Mouse (Mus musculus) stomach, embryonic 16.5 days (tissue): ENCODE data around the gene Nagpa. TPM values are rescaled to one million over a fixed set of nuclear protein-coding genes. Genes with fewer than 3 reads are reported as not detected.
A peak's percentile ranks its signal among the peaks of the same experiment; 100 is the strongest.

Experiments used
- ATAC-seq: fragments of 200-750 bp; cut with Nextera tagmentation; 2 replicates; pipeline ENCODE4 v1.8.0; 2017; ENCODE audit warnings: moderate number of reproducible peaks, moderate TSS enrichment; ENCODE audit not compliant: insufficient read depth, low FRiP score
- H3K27ac ChIP-seq: fragments of 300-500 bp; sonication (generic); 2 replicates; pipeline ENCODE4 v1.5.1; 2014; ENCODE audit warnings: low read length
- H3K27me3 ChIP-seq: fragments of 300-500 bp; sonication (generic); 2 replicates; pipeline ENCODE4 v1.6.1; 2014; ENCODE audit warnings: low read length, control low read depth, mixed read lengths; ENCODE audit not compliant: control insufficient read depth, insufficient read depth
- H3K36me3 ChIP-seq: fragments of 300-500 bp; sonication (generic); 2 replicates; pipeline ENCODE4 v1.6.1; 2014; ENCODE audit warnings: low read length; ENCODE audit not compliant: control insufficient read depth, insufficient read depth
- H3K4me1 ChIP-seq: fragments of 300-500 bp; sonication (generic); 2 replicates; pipeline ENCODE4 v1.6.1; 2014; ENCODE audit warnings: low read length, control low read depth, mixed read lengths; ENCODE audit not compliant: control insufficient read depth, insufficient read depth
- H3K4me2 ChIP-seq: fragments of 300-500 bp; sonication (generic); 2 replicates; pipeline ENCODE4 v1.6.1; 2014; ENCODE audit warnings: low read depth, low read length, mixed read lengths
- H3K4me3 ChIP-seq: fragments of 300-500 bp; sonication (generic); replicated peaks from 2 replicates; pipeline ENCODE4 v1.5.1; 2014; ENCODE audit warnings: mild to moderate bottlenecking, low read length
- H3K9ac ChIP-seq: fragments of 300-500 bp; sonication (generic); 2 replicates; pipeline ENCODE4 v1.6.1; 2014; ENCODE audit warnings: low read length
- H3K9me3 ChIP-seq: fragments of 300-500 bp; sonication (generic); replicated peaks from 2 replicates; pipeline ENCODE4 v1.6.1; 2016; ENCODE audit warnings: low read length, control low read depth; ENCODE audit not compliant: control insufficient read depth
- WGBS: fragments of 180-500 bp; shearing (Covaris S2); extraction: QIAGEN DNeasy Blood & Tissue Kit; methylation state at CpG from one replicate; pipeline ENCODE4 v1.1.7; 2014; 5-methylcytosine and 5-hydroxymethylcytosine counted together
- polyA plus RNA-seq: library from polyadenylated mRNA; unstranded; fragments of >200 nt; fragmentation: Nextera tagmentation; extraction: Ambion mirVana; gene quantifications from 2 replicates; pipeline ENCODE4 v1.2.1, GENCODE M21; 2015

Gene Nagpa
- polyA plus RNA-seq: 19.6 and 19.7 TPM in 2 replicates

GRCm38 (mm10) chr16:5203668-5204433, at the start of gene Nagpa:
Gene Nagpa (minus strand): TSS chr16:5204012.
- H3K4me1 ChIP-seq: peaks cover 5% of the 10 kb centered on the region; the same call in 1 of the 2 replicates
- H3K4me3 ChIP-seq: peak within 1 kb of the TSS; percentile 70
- H3K27ac ChIP-seq: no peak within 1 kb of the TSS
- no peaks in the 10 kb centered on the region for H3K36me3 ChIP-seq
- ATAC-seq: peak; percentile 90
- H3K9me3 ChIP-seq: no peaks in the 10 kb centered on the region
- no peaks in the 10 kb centered on the region for H3K27me3 ChIP-seq
- WGBS: 4% methylated on average over 40 of the region's 40 CpGs
- H3K4me2 ChIP-seq: peak within 1 kb of the TSS; percentile 74
- H3K9ac ChIP-seq: peak within 1 kb of the TSS; percentile 71

GRCm38 (mm10) chr16:5252260-5252659, 48.4 kb upstream of the Nagpa start:
- 94% methylated on average over 2 of the region's 2 CpGs for WGBS
- no peak for ATAC-seq

GRCm38 (mm10) chr16:5250891-5251290, 47.1 kb upstream of the Nagpa start:
- Histone ChIP-seq H3K36me3 (no peaks in the 10 kb centered on the region), H3K4me3 (no peak overlapping the region), H3K27me3 (no peaks in the 10 kb centered on the region), H3K9me3 (no peaks in the 10 kb centered on the region), H3K4me1 (peaks cover 12% of the 10 kb centered on the region), H3K27ac (no peak overlapping the region), H3K4me2 (no peak overlapping the region), H3K9ac (no peak overlapping the region)
- WGBS: 83% methylated on average over 3 of the region's 3 CpGs
- no peak for ATAC-seq

More at GRCm38 (mm10) chr16:5252260-5252659, 48.4 kb upstream of the Nagpa start:
- Histone ChIP-seq H3K4me2 (no peak overlapping the region), H3K27ac (no peak overlapping the region), H3K4me3 (no peak overlapping the region), H3K9ac (no peak overlapping the region), H3K27me3 (no peaks in the 10 kb centered on the region), H3K9me3 (no peaks in the 10 kb centered on the region), H3K36me3 (no peaks in the 10 kb centered on the region), H3K4me1 (peaks cover 12% of the 10 kb centered on the region)

GRCm38 (mm10) chr16:5244411-5244810, 40.6 kb upstream of the Nagpa start:
- no peak overlapping the region for H3K9ac ChIP-seq
- no peaks in the 10 kb centered on the region for H3K9me3 ChIP-seq
- no peaks in the 10 kb centered on the region for H3K4me1 ChIP-seq
- H3K36me3 ChIP-seq: peaks cover 11% of the 10 kb centered on the region; the same call in 1 of the 2 replicates
- no peak overlapping the region for H3K4me2 ChIP-seq
- no peak overlapping the region for H3K4me3 ChIP-seq
- H3K27ac ChIP-seq: no peak overlapping the region
- peak; percentile 66 for ATAC-seq
- whole genome bisulfite sequencing: 35% methylated on average over 7 of the region's 7 CpGs
- H3K27me3 ChIP-seq: no peaks in the 10 kb centered on the region

DNA sequence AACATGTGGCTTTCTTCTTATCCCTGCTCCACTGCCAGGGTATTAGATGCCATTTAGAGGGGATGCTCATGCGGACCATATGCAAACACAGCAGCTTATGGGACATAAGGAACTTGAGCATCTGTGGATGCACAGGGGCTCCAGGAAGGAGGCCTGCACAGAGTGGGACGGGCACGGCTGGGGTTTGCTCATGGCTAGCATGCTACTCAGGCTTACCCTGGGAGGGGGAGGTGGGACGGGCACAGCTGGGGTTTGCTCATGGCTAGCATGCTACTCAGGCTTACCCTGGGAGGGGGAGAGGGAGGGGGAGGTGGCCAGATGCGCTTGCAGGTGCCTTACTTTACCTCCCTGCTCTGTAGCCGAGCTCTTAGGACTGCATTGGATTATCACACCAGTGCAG, 39.1 kb upstream of the Nagpa start:
- H3K27me3 ChIP-seq: no peaks in the 10 kb centered on the region
- H3K27ac ChIP-seq: no peak overlapping the region
- peaks cover 11% of the 10 kb centered on the region; the same call in 1 of the 2 replicates for H3K36me3 ChIP-seq
- H3K9ac ChIP-seq: no peak overlapping the region
- H3K9me3 ChIP-seq: no peaks in the 10 kb centered on the region
- 88% methylated on average over 6 of the region's 6 CpGs for WGBS
- H3K4me1 ChIP-seq: no peaks in the 10 kb centered on the region
- no peak overlapping the region for H3K4me2 ChIP-seq
- no peak for ATAC-seq
- no peak overlapping the region for H3K4me3 ChIP-seq

GRCm38 (mm10) chr16:5242355-5242754, 38.5 kb upstream of the Nagpa start:
- Histone ChIP-seq H3K4me3 (no peak overlapping the region), H3K4me1 (no peaks in the 10 kb centered on the region), H3K4me2 (no peak overlapping the region), H3K9ac (no peak overlapping the region), H3K9me3 (no peaks in the 10 kb centered on the region), H3K36me3 (peaks cover 11% of the 10 kb centered on the region; the same call in 1 of the 2 replicates), H3K27me3 (no peaks in the 10 kb centered on the region), H3K27ac (no peak overlapping the region)
- 93% methylated on average over 4 of the region's 4 CpGs for WGBS
- no peak for ATAC-seq

- H3K27ac ChIP-seq: peak within 1 kb of the TSS; percentile 56; the same call in 1 of the 2 replicates
Observed at GRCm38 (mm10) chr16:5233418-5234313, 29.9 kb upstream of the Nagpa start, which contains the start of gene Alg1. Gene Alg1 (plus strand): TSS chr16:5233621.

DNA sequence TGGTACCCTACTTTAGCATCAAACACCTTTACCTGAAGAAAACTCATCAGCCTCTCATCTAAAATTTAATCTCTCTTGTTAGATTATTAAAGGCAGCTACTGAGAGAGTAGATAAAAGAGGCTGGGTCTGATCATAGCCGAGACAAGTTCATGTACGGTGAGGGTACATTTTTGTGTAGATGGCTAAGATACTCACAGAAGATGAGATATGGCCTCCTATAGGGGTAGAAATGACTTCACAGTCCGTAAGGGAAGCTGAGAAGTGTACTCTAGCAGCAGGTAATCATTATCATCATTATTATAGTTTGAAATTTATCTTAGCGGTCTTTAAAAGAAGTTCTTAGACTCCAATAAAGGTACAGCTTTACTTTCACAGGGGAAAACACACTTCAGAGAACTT, 29.2 kb upstream of the Nagpa start:
- Histone ChIP-seq H3K36me3 (no peaks in the 10 kb centered on the region), H3K9me3 (no peaks in the 10 kb centered on the region), H3K4me1 (peaks cover 4% of the 10 kb centered on the region), H3K27me3 (no peaks in the 10 kb centered on the region), H3K9ac (no peak overlapping the region), H3K4me3 (peak overlapping the region; percentile 72), H3K27ac (no peak overlapping the region), H3K4me2 (peak overlapping the region; percentile 62)
- 0 out of 2 replicates have a peak, but pooled peaks have one; percentile 11 for ATAC-seq
- WGBS: 67% methylated on average over 4 of the region's 4 CpGs

More at GRCm38 (mm10) chr16:5233418-5234313, 29.9 kb upstream of the Nagpa start, which contains the start of gene Alg1:
- peak within 1 kb of the TSS; percentile 72 for H3K4me3 ChIP-seq
- ATAC-seq: peak; percentile 98
- no peaks in the 10 kb centered on the region for H3K36me3 ChIP-seq
- peak within 1 kb of the TSS; percentile 62 for H3K4me2 ChIP-seq
- peak within 1 kb of the TSS; percentile 87 for H3K9ac ChIP-seq
- WGBS: 2% methylated on average over 47 of the region's 47 CpGs
- no peaks in the 10 kb centered on the region for H3K27me3 ChIP-seq
- peaks cover 4% of the 10 kb centered on the region for H3K4me1 ChIP-seq
- H3K9me3 ChIP-seq: no peaks in the 10 kb centered on the region
